Mouse (Mus musculus): ENCODE measurements around the gene Shisa8. TPM values are rescaled to one million over a fixed set of nuclear protein-coding genes. Genes with fewer than 3 reads are reported as not detected.

Gene Shisa8
- polyA plus RNA-seq, 1 experiment from 2014 or later: 0.21 TPM

GRCm38 (mm10) chr15:82202086-82202485 lies 10.5 kb downstream of the Shisa8 start:
- no peak overlapping the region for H3K27ac ChIP-seq (replicated peaks)
- no peaks in the 10 kb centered on the region for H3K9me3 ChIP-seq
- WGBS: 91% methylated on average over 6 of the region's 6 CpGs
- H3K36me3 ChIP-seq: peaks cover 88% of the 10 kb centered on the region
- H3K9ac ChIP-seq: no peak overlapping the region
- no peak overlapping the region for H3K4me2 ChIP-seq
- H3K4me3 ChIP-seq: no peak overlapping the region
- H3K4me1 ChIP-seq: peaks cover 15% of the 10 kb centered on the region
- ATAC-seq (ENCODE audit: extremely low read depth, insufficient number of reproducible peaks, low FRiP score, low TSS enrichment): no peak
- H3K27me3 ChIP-seq (replicated peaks): peaks cover 47% of the 10 kb centered on the region

DNA sequence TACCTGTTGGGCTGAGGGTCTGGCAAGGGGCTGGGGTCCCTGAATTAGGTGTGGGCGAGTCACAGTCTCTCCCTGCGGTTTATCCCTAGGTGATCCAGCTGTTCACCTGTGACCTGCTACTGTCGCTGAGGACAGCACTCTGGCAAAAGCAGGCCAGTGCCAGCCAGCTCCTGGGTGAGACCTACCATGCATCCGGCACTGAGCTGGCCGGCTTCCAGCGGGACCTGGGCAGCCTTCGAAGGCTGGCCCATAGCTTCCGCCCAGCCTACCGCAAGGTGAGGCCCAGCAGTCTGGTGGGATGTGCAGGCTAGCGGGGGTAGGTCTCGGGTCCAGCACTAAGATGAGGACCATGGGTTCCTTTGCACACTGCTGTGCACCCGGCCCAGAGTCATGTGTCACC lies 13.1 kb downstream of the Shisa8 start:
- H3K9ac ChIP-seq: no peak overlapping the region
- no peak overlapping the region for H3K4me3 ChIP-seq
- H3K9me3 ChIP-seq: no peaks in the 10 kb centered on the region
- peaks cover 22% of the 10 kb centered on the region for H3K27me3 ChIP-seq (replicated peaks)
- H3K27ac ChIP-seq (replicated peaks): no peak overlapping the region
- 87% methylated on average over 12 of the region's 12 CpGs for WGBS
- no peak for ATAC-seq (ENCODE audit: extremely low read depth, insufficient number of reproducible peaks, low FRiP score, low TSS enrichment)
- H3K36me3 ChIP-seq: peaks cover 99% of the 10 kb centered on the region
- no peaks in the 10 kb centered on the region for H3K4me1 ChIP-seq
- no peak overlapping the region for H3K4me2 ChIP-seq

GRCm38 (mm10) chr15:82198342-82198741 lies 14.3 kb downstream of the Shisa8 start:
- ATAC-seq (ENCODE audit: extremely low read depth, insufficient number of reproducible peaks, low FRiP score, low TSS enrichment): no peak
- no peak overlapping the region for H3K4me3 ChIP-seq
- peaks cover 99% of the 10 kb centered on the region for H3K36me3 ChIP-seq
- H3K4me2 ChIP-seq: no peak overlapping the region
- H3K9me3 ChIP-seq: no peaks in the 10 kb centered on the region
- H3K27ac ChIP-seq (replicated peaks): no peak overlapping the region
- H3K27me3 ChIP-seq (replicated peaks): peaks cover 10% of the 10 kb centered on the region; the same call in 1 of the 2 replicates
- no peak overlapping the region for H3K9ac ChIP-seq
- 86% methylated on average over 7 of the region's 7 CpGs for WGBS
- H3K4me1 ChIP-seq: no peaks in the 10 kb centered on the region

GRCm38 (mm10) chr15:82197937-82198336 lies 14.7 kb downstream of the Shisa8 start:
- Histone ChIP-seq H3K9me3 (no peaks in the 10 kb centered on the region), H3K36me3 (peaks cover 99% of the 10 kb centered on the region), H3K27me3 (replicated peaks) (peaks cover 6% of the 10 kb centered on the region; the same call in 1 of the 2 replicates), H3K4me2 (no peak overlapping the region), H3K4me1 (no peaks in the 10 kb centered on the region), H3K27ac (replicated peaks) (no peak overlapping the region), H3K4me3 (no peak overlapping the region), H3K9ac (no peak overlapping the region)
- 92% methylated on average over 11 of the region's 11 CpGs for WGBS
- ATAC-seq (ENCODE audit: extremely low read depth, insufficient number of reproducible peaks, low FRiP score, low TSS enrichment): no peak

GRCm38 (mm10) chr15:82197246-82197750 lies 15.3 kb downstream of the Shisa8 start:
- H3K4me2 ChIP-seq: no peak overlapping the region
- ATAC-seq (ENCODE audit: extremely low read depth, insufficient number of reproducible peaks, low FRiP score, low TSS enrichment): no peak
- 92% methylated on average over 10 of the region's 10 CpGs for WGBS
- no peak overlapping the region for H3K4me3 ChIP-seq
- peaks cover 99% of the 10 kb centered on the region for H3K36me3 ChIP-seq
- no peaks in the 10 kb centered on the region for H3K9me3 ChIP-seq
- H3K27me3 ChIP-seq (replicated peaks): 0 out of 2 replicates have a peak, but pooled peaks cover 8% of the 10 kb centered on the region
- H3K27ac ChIP-seq (replicated peaks): no peak overlapping the region
- no peak overlapping the region for H3K9ac ChIP-seq
- H3K4me1 ChIP-seq: no peaks in the 10 kb centered on the region

GRCm38 (mm10) chr15:82196300-82196699 lies 16.3 kb downstream of the Shisa8 start:
- WGBS: 88% methylated on average over 12 of the region's 12 CpGs
- Histone ChIP-seq H3K36me3 (peaks cover 99% of the 10 kb centered on the region), H3K4me1 (no peaks in the 10 kb centered on the region), H3K27ac (replicated peaks) (no peak overlapping the region), H3K9me3 (no peaks in the 10 kb centered on the region), H3K4me2 (no peak overlapping the region), H3K27me3 (replicated peaks) (0 out of 2 replicates have a peak, but pooled peaks cover 4% of the 10 kb centered on the region), H3K9ac (no peak overlapping the region), H3K4me3 (no peak overlapping the region)
- no peak for ATAC-seq (ENCODE audit: extremely low read depth, insufficient number of reproducible peaks, low FRiP score, low TSS enrichment)

- ATAC-seq (ENCODE audit: extremely low read depth, insufficient number of reproducible peaks, low FRiP score, low TSS enrichment): no peak
- Histone ChIP-seq H3K4me1 (peaks cover 7% of the 10 kb centered on the region), H3K4me2 (no peak overlapping the region), H3K27ac (replicated peaks) (no peak overlapping the region), H3K9me3 (no peaks in the 10 kb centered on the region), H3K9ac (no peak overlapping the region), H3K36me3 (peaks cover 96% of the 10 kb centered on the region), H3K27me3 (replicated peaks) (peaks cover 13% of the 10 kb centered on the region; the same call in 1 of the 2 replicates), H3K4me3 (no peak overlapping the region)
- WGBS: 72% methylated on average over 8 of the region's 8 CpGs
Observed at GRCm38 (mm10) chr15:82192617-82193016, 20.0 kb downstream of the Shisa8 start.

GRCm38 (mm10) chr15:82188481-82189240 lies 24.0 kb downstream of the Shisa8 start:
- Histone ChIP-seq H3K4me2 (no peak overlapping the region), H3K4me1 (peaks cover 44% of the 10 kb centered on the region), H3K27me3 (replicated peaks) (peaks cover 22% of the 10 kb centered on the region; the same call in 1 of the 2 replicates), H3K4me3 (no peak overlapping the region), H3K27ac (replicated peaks) (no peak overlapping the region), H3K9ac (no peak overlapping the region), H3K36me3 (peaks cover 87% of the 10 kb centered on the region), H3K9me3 (no peaks in the 10 kb centered on the region)
- no peak for ATAC-seq (ENCODE audit: extremely low read depth, insufficient number of reproducible peaks, low FRiP score, low TSS enrichment)
- WGBS: 91% methylated on average over 10 of the region's 10 CpGs

- Histone ChIP-seq H3K27ac (replicated peaks) (no peak overlapping the region), H3K4me1 (peaks cover 51% of the 10 kb centered on the region)
- 95% methylated on average over 1 of the region's 1 CpGs for WGBS
Observed at GRCm38 (mm10) chr15:82187924-82188323, 24.7 kb downstream of the Shisa8 start.

GRCm38 (mm10) chr15:82187401-82187800 lies 25.2 kb downstream of the Shisa8 start:
- Histone ChIP-seq H3K27ac (replicated peaks) (no peak overlapping the region), H3K4me1 (peaks cover 51% of the 10 kb centered on the region), H3K9me3 (peaks cover 2% of the 10 kb centered on the region; the same call in 1 of the 2 replicates), H3K36me3 (peaks cover 87% of the 10 kb centered on the region), H3K4me3 (no peak overlapping the region), H3K4me2 (no peak overlapping the region), H3K9ac (no peak overlapping the region), H3K27me3 (replicated peaks) (peaks cover 23% of the 10 kb centered on the region; the same call in 1 of the 2 replicates)
- no peak for ATAC-seq (ENCODE audit: extremely low read depth, insufficient number of reproducible peaks, low FRiP score, low TSS enrichment)
- WGBS: 86% methylated on average over 4 of the region's 4 CpGs

More at GRCm38 (mm10) chr15:82187924-82188323, 24.7 kb downstream of the Shisa8 start:
- Histone ChIP-seq H3K4me3 (no peak overlapping the region), H3K36me3 (peaks cover 87% of the 10 kb centered on the region), H3K9me3 (no peaks in the 10 kb centered on the region), H3K27me3 (replicated peaks) (peaks cover 27% of the 10 kb centered on the region; the same call in 1 of the 2 replicates), H3K4me2 (no peak overlapping the region), H3K9ac (no peak overlapping the region)
- ATAC-seq (ENCODE audit: extremely low read depth, insufficient number of reproducible peaks, low FRiP score, low TSS enrichment): no peak

DNA sequence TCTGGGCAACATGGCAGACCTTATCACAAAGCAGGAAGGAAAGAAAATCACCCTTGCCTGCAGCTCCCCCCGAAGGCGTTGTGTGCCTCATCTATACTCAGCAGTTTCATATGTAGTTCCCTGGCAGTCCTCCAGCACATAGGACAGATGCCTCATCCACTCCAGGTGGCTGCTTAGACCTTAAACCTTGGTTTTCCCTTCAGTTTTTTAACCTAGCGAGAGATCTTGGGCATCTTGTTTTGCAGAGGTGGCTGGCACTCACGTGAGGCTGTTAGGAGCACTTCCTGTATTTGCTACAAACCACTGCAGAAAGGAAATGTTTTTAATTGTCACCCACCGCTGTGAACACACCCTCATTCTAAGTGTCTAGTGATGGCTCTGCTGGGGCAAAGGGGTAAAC lies 25.7 kb downstream of the Shisa8 start:
- Histone ChIP-seq H3K4me3 (no peak overlapping the region), H3K9me3 (peaks cover 7% of the 10 kb centered on the region; the same call in 1 of the 2 replicates), H3K27me3 (replicated peaks) (peaks cover 23% of the 10 kb centered on the region; the same call in 1 of the 2 replicates), H3K27ac (replicated peaks) (peak overlapping the region; percentile 77), H3K4me1 (peaks cover 54% of the 10 kb centered on the region), H3K4me2 (peak overlapping the region; percentile 32), H3K9ac (no peak overlapping the region), H3K36me3 (peaks cover 87% of the 10 kb centered on the region)
- 56% methylated on average over 5 of the region's 5 CpGs for WGBS
- ATAC-seq (ENCODE audit: extremely low read depth, insufficient number of reproducible peaks, low FRiP score, low TSS enrichment): no peak

All from heart, embryonic 13.5 days (tissue).